Mouse (Mus musculus) spleen, adult 2 months (tissue): ENCODE data around the gene Scgb1a1.

Experiments
- CTCF ChIP-seq: fragments of 200-500 bp; IDR thresholded peaks from 2 replicates; pipeline ENCODE4 v1.5.1; 2011; ENCODE audit warnings: mild to moderate bottlenecking, inconsistent platforms; ENCODE audit not compliant: insufficient read depth, insufficient read length, insufficient replicate concordance; ENCODE audit errors: extremely low read depth
- POLR2A ChIP-seq: fragments of 200-500 bp; IDR thresholded peaks from 2 replicates; pipeline ENCODE4 v1.6.1; 2011; ENCODE audit warnings: low read depth, low read length, inconsistent platforms

DNA sequence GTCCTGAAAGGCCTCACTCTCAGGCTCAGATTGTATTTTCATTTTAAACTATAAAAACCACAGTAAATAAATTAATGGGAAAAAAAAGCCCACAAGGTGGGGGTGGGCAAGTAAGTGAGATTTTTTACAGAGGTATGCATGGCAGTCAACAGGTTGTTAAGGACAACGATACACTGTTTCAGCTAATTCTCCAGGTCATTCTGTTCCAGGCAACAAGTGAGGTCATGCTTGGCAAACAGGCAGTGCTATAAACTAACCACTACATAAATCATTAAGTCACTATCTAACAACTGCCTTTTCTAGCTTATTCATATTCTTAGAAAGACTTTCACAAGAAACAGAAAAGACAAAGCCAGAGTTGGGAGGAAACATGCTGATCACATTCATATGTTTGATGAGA is 42.2 kb upstream of the Scgb1a1 start:
- TF ChIP-seq POLR2A (no peak), CTCF (no peak)
